ENCODE assay signal across 8 mouse cellular contexts in the genomic region with DNA sequence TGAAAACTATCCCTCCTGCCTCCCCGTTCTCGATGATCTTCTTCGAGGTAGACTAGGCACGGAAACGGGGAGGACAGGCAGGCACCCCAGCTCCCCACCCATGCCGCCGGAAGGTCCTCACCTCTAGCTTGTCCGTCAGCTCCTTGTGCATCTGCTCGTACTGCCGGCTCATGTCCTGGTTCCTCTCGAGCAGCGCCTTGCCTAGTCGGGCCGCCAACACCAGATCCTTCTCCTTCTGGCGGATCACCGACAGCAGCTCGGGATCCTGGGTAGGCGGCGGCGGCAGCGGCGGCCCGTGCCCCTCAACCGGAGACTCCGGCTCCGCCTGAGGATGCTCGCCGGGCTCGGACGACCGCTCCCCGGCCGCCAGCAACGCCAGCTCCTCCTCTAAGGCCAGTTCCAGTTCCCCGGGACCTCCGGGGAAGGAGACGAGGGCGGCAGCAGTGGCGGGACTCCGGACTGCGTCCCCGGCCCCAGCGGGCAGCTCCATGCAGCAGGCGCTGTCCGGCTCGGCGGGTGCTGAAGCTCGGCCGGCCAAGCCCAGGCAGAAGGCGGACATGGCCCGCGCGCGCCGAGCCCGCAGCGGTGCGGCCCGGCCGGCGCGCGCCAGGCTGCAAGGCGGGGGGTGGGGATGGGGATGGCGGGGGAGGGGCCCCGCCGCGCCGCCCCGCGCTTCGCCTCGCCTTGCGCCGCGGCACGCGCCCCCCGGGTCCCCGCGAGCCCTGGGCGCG. TPM values are rescaled to one million over a fixed set of nuclear protein-coding genes. Genes with fewer than 3 reads are reported as not detected.
DNase-seq lines count a peak whose midpoint lies in the region; ATAC-seq lines count a peak whose summit lies in the region.

A gene (minus strand): TSS at position 621 of the 731 bp plus-strand sequence.

- ATAC-seq in embryonic facial prominence, embryonic 13.5 days (ENCODE audit: insufficient number of reproducible peaks, insufficient read depth, low FRiP score, low TSS enrichment, low read depth): peak; percentile 56; the same call in 1 of the 2 replicates
- ATAC-seq in monocyte, adult 5-6 weeks (replicated peaks; ENCODE audit: insufficient number of reproducible peaks, low FRiP score, low TSS enrichment, poor library complexity, severe bottlenecking): 0 out of 2 replicates have a peak, but pooled peaks have one; percentile 31

- DNase-seq in A20 (ENCODE audit: low read depth, low spot score) (peak; percentile 59), liver (peak; percentile 78)
- DNase-seq in adrenal gland, postnatal 36 days: peak; percentile 94 to 95
- DNase-seq in heart, adult 8-10 months (ENCODE audit: low spot score): peak; percentile 34
- DNase-seq in kidney, adult 8-10 months: peak; percentile 68 to 84
- peak; percentile 67 to 89 for DNase-seq in spleen, postnatal 4 days (ENCODE audit: low spot score in 2 of 2)

- 2% methylated on average over 78 of the region's 83 CpGs for WGBS in embryonic facial prominence, embryonic 13.5 days

- peaks cover 39% of the 10 kb centered on the region for H3K27me3 ChIP-seq in embryonic facial prominence, embryonic 13.5 days

- H3K4me3 ChIP-seq in embryonic facial prominence, embryonic 13.5 days: peak within 1 kb of the TSS; percentile 65

- peak within 1 kb of the TSS; percentile 98 for H3K4me2 ChIP-seq in embryonic facial prominence, embryonic 13.5 days

- no peaks in the 10 kb centered on the region for H3K36me3 ChIP-seq in embryonic facial prominence, embryonic 13.5 days

- H3K27ac ChIP-seq in embryonic facial prominence, embryonic 13.5 days: no peak within 1 kb of the TSS

- no peaks in the 10 kb centered on the region for H3K9me3 ChIP-seq in embryonic facial prominence, embryonic 13.5 days

- peak within 1 kb of the TSS; percentile 60 for H3K9ac ChIP-seq in embryonic facial prominence, embryonic 13.5 days

- peaks cover 10% of the 10 kb centered on the region for H3K4me1 ChIP-seq in embryonic facial prominence, embryonic 13.5 days

RNA-seq across cellular contexts. Expression of the gene that starts here (rescaled TPM):
- 10 to 100 TPM in 1 of 2 experiments, 1 to 10 TPM in 1; 7.8 to 11.3 TPM for total RNA-seq in adrenal gland, postnatal 36 days (2021)
- polyA plus RNA-seq in embryonic facial prominence, embryonic 13.5 days (2015; fragmentation: Nextera tagmentation; extraction: Ambion mirVana): 12.8 and 13.9 TPM in 2 replicates
- total RNA-seq in heart, adult 8-10 months (2022): 1 to 10 TPM; 6.2 to 8.9 (median 8.3) TPM
- 6.0 to 10.2 TPM (median 9.6 TPM) in 3 replicates for total RNA-seq in monocyte, adult 5-6 weeks (2017)

Comparison
In these comparisons a context has a peak if more than half of its experiments do, and no peak if none do; other contexts are left out.
1. DNase-seq: peak in every context shown above with its lines; median percentile 94 in adrenal gland, postnatal 36 days; 78 in liver; 78 in spleen, postnatal 4 days; 76 in kidney, adult 8-10 months; 59 in A20; 34 in heart, adult 8-10 months.